Mouse (Mus musculus): ENCODE data around the gene Tmigd3. TPM values are rescaled to one million over a fixed set of nuclear protein-coding genes. Genes with fewer than 3 reads are reported as not detected.

The Tmigd3 gene
- total RNA-seq, 2 experiments from 2014 or later: 0.33 to 1.8 TPM

GRCm38 (mm10) chr3:105873451-105874445, 3.0 kb downstream of the Tmigd3 start:
- ATAC-seq (replicated peaks; ENCODE audit: poor library complexity): no peak

GRCm38 (mm10) chr3:105876022-105876421, 5.3 kb downstream of the Tmigd3 start:
- peak; percentile 34 for ATAC-seq (replicated peaks; ENCODE audit: poor library complexity)

- ATAC-seq (replicated peaks; ENCODE audit: poor library complexity): no peak
Measured at GRCm38 (mm10) chr3:105877252-105877803, 6.6 kb downstream of the Tmigd3 start.

GRCm38 (mm10) chr3:105877919-105878318, 7.2 kb downstream of the Tmigd3 start:
- peak; percentile 78 for ATAC-seq (replicated peaks; ENCODE audit: poor library complexity)

GRCm38 (mm10) chr3:105878751-105879150, 8.0 kb downstream of the Tmigd3 start:
- ATAC-seq (replicated peaks; ENCODE audit: poor library complexity): no peak

- 0 out of 2 replicates have a peak, but pooled peaks have one; percentile 13 for ATAC-seq (replicated peaks; ENCODE audit: poor library complexity)
Measured at GRCm38 (mm10) chr3:105880419-105880818, 9.7 kb downstream of the Tmigd3 start.

- ATAC-seq (replicated peaks; ENCODE audit: poor library complexity): no peak
Measured at GRCm38 (mm10) chr3:105882105-105882504, 11.4 kb downstream of the Tmigd3 start.

- no peak for ATAC-seq (replicated peaks; ENCODE audit: poor library complexity)
Measured at GRCm38 (mm10) chr3:105883111-105883510, 12.4 kb downstream of the Tmigd3 start.

GRCm38 (mm10) chr3:105888961-105889360, 18.3 kb downstream of the Tmigd3 start:
- ATAC-seq (replicated peaks; ENCODE audit: poor library complexity): no peak

GRCm38 (mm10) chr3:105890220-105890619, 19.5 kb downstream of the Tmigd3 start:
- ATAC-seq (replicated peaks; ENCODE audit: poor library complexity): no peak

GRCm38 (mm10) chr3:105891141-105891540, 20.4 kb downstream of the Tmigd3 start:
- no peak for ATAC-seq (replicated peaks; ENCODE audit: poor library complexity)

- peak; percentile 38 for ATAC-seq (replicated peaks; ENCODE audit: poor library complexity)
Measured at GRCm38 (mm10) chr3:105891760-105892571, 21.3 kb downstream of the Tmigd3 start.

- peak; percentile 61 for ATAC-seq (replicated peaks; ENCODE audit: poor library complexity)
Measured at GRCm38 (mm10) chr3:105892572-105893495, 22.1 kb downstream of the Tmigd3 start.

GRCm38 (mm10) chr3:105893941-105894391, 23.3 kb downstream of the Tmigd3 start:
- ATAC-seq (replicated peaks; ENCODE audit: poor library complexity): no peak

- peak; percentile 32 for ATAC-seq (replicated peaks; ENCODE audit: poor library complexity)
Measured at GRCm38 (mm10) chr3:105894601-105895592, 24.2 kb downstream of the Tmigd3 start.

GRCm38 (mm10) chr3:105896811-105897210, 26.1 kb downstream of the Tmigd3 start:
- ATAC-seq (replicated peaks; ENCODE audit: poor library complexity): no peak

- ATAC-seq (replicated peaks; ENCODE audit: poor library complexity): peak; percentile 40
Measured at GRCm38 (mm10) chr3:105898325-105898724, 27.6 kb downstream of the Tmigd3 start.

GRCm38 (mm10) chr3:105898861-105899260, 28.2 kb downstream of the Tmigd3 start:
- ATAC-seq (replicated peaks; ENCODE audit: poor library complexity): no peak
